Mouse (Mus musculus) lung, embryonic 16.5 days (tissue): ENCODE measurements around the gene Lkaaear1. TPM values are rescaled to one million over a fixed set of nuclear protein-coding genes. Genes with fewer than 3 reads are reported as not detected.

Experiments
- ATAC-seq: fragments of 200-750 bp; cut with Nextera tagmentation; 2 replicates; pipeline ENCODE4 v1.8.0; 2017; ENCODE audit warnings: low read depth, mild to moderate bottlenecking, moderate library complexity
- H3K27ac ChIP-seq: fragments of 300-500 bp; sonication (generic); 2 replicates; pipeline ENCODE4 v1.5.1; 2014; ENCODE audit warnings: mild to moderate bottlenecking, control low read depth, low read length
- H3K27me3 ChIP-seq: fragments of 300-500 bp; sonication (generic); 2 replicates; pipeline ENCODE4 v1.6.1; 2014; ENCODE audit warnings: low read depth, low read length, mixed read lengths; ENCODE audit not compliant: control insufficient read depth, insufficient read depth
- H3K36me3 ChIP-seq: fragments of 300-500 bp; sonication (generic); 2 replicates; pipeline ENCODE4 v1.6.1; 2014; ENCODE audit warnings: low read length; ENCODE audit not compliant: control insufficient read depth, insufficient read depth
- H3K4me1 ChIP-seq: fragments of 300-500 bp; sonication (generic); replicated peaks from 2 replicates; pipeline ENCODE4 v1.6.1; 2014; ENCODE audit warnings: low read length, mixed read lengths; ENCODE audit not compliant: control insufficient read depth, insufficient read depth
- H3K4me2 ChIP-seq: fragments of 300-500 bp; sonication (generic); 2 replicates; pipeline ENCODE4 v1.6.1; 2014; ENCODE audit warnings: low read depth, low read length, control low read depth
- H3K4me3 ChIP-seq: fragments of 300-500 bp; sonication (generic); 2 replicates; pipeline ENCODE4 v1.5.1; 2014; ENCODE audit warnings: mild to moderate bottlenecking, low read length, control low read depth
- H3K9ac ChIP-seq: fragments of 300-500 bp; sonication (generic); 2 replicates; pipeline ENCODE4 v1.6.1; 2014; ENCODE audit warnings: low read length, control low read depth
- H3K9me3 ChIP-seq: fragments of 300-500 bp; sonication (generic); 2 replicates; pipeline ENCODE4 v1.6.1; 2016; ENCODE audit warnings: low read length; ENCODE audit not compliant: control insufficient read depth
- WGBS: fragments of 180-500 bp; shearing (Covaris S2); extraction: QIAGEN DNeasy Blood & Tissue Kit; methylation state at CpG from one replicate; pipeline ENCODE4 v1.1.7; 2014; 5-methylcytosine and 5-hydroxymethylcytosine counted together
- polyA plus RNA-seq: library from polyadenylated mRNA; unstranded; fragments of >200 nt; fragmentation: Nextera tagmentation; extraction: Ambion mirVana; gene quantifications from 2 replicates; pipeline ENCODE4 v1.2.1, GENCODE M21; 2015

Lkaaear1 gene
- polyA plus RNA-seq, 1 experiment from 2014 or later = not detected

DNA sequence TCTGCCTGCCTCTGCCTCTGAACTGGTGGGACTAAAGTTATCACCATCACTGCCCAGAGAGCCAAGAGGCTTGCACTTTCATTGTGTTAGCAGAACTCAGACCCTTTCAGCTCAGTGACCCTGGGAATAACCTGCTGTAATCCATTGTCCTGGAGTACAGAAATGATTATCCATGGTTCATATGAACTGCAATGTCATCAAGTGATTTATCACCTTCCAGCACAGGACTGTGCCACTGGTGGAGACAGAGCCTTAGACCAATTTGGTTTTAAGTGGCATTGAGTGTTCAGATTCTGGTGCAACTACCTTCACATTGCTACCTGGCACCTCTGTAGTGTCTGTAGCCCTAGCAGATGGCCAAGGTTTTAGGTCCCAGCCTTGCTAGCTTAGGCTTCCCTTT lies 45.2 kb downstream of the Lkaaear1 start:
- no peaks in the 10 kb centered on the region for H3K4me1 ChIP-seq
- H3K27me3 ChIP-seq = no peaks in the 10 kb centered on the region
- no peak for ATAC-seq
- H3K9me3 ChIP-seq = no peaks in the 10 kb centered on the region
- H3K4me3 ChIP-seq = no peak overlapping the region
- H3K9ac ChIP-seq = no peak overlapping the region
- peaks cover 45% of the 10 kb centered on the region for H3K36me3 ChIP-seq
- no peak overlapping the region for H3K4me2 ChIP-seq
- H3K27ac ChIP-seq = no peak overlapping the region

DNA sequence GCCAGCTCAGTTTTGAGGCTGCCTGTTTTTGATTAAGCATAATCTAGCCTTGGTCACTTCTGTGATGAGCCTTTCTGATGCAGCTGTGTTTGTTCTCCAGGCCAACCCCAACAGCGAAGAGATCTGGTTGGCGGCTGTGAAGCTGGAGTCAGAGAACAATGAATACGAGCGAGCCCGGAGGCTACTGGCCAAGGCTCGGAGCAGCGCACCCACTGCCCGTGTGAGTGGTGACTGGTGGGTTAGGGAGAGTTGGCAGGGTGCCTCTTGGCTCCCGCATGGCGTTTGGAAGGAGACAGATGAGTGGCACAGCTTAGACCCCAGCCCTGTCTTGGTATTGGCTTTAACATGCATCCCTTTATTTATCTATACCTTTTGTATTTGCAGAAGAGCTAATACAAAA lies 49.3 kb downstream of the Lkaaear1 start:
- Histone ChIP-seq H3K4me1 (no peaks in the 10 kb centered on the region), H3K4me2 (no peak overlapping the region), H3K9ac (no peak overlapping the region), H3K27me3 (no peaks in the 10 kb centered on the region), H3K36me3 (peaks cover 47% of the 10 kb centered on the region), H3K27ac (no peak overlapping the region), H3K4me3 (no peak overlapping the region), H3K9me3 (no peaks in the 10 kb centered on the region)
- ATAC-seq = no peak
- WGBS = 90% methylated on average over 10 of the region's 10 CpGs

Other genes with a start within 250 kb of the Lkaaear1 start
- 15.2 and 15.4 TPM in 2 replicates for gene Zbtb46, start 239.0 kb downstream of the Lkaaear1 start, polyA plus RNA-seq
- gene Abhd16b, start 205.2 kb downstream of the Lkaaear1 start, polyA plus RNA-seq = 0.14 and 0.35 TPM in 2 replicates
- 167 and 169 TPM in 2 replicates for gene Tpd52l2, start 201.3 kb downstream of the Lkaaear1 start, polyA plus RNA-seq
- gene Dnajc5, start 178.0 kb downstream of the Lkaaear1 start, polyA plus RNA-seq = 82.0 and 82.1 TPM in 2 replicates
- 49.1 and 54.6 TPM in 2 replicates for gene Uckl1, start 113.5 kb downstream of the Lkaaear1 start, polyA plus RNA-seq
- 59.1 and 59.3 TPM in 2 replicates for gene Prpf6, start 106.6 kb downstream of the Lkaaear1 start, polyA plus RNA-seq
- gene Zfp512b, start 105.6 kb downstream of the Lkaaear1 start, polyA plus RNA-seq = 34.9 and 37.2 TPM in 2 replicates
- 30.1 and 31.0 TPM in 2 replicates for gene Samd10, start 99.2 kb downstream of the Lkaaear1 start, polyA plus RNA-seq
- gene Gm29797, start 41.4 kb downstream of the Lkaaear1 start, polyA plus RNA-seq = 0.21 and 0.49 TPM in 2 replicates
- gene Sox18, start 26.8 kb downstream of the Lkaaear1 start, polyA plus RNA-seq = 84.1 and 84.8 TPM in 2 replicates
- gene Tcea2, start 18.1 kb downstream of the Lkaaear1 start, polyA plus RNA-seq = 19.3 and 19.7 TPM in 2 replicates
- gene Rgs19, start 4.5 kb downstream of the Lkaaear1 start, polyA plus RNA-seq = 59.8 and 63.4 TPM in 2 replicates
- gene Oprl1, start 16.6 kb upstream of the Lkaaear1 start, polyA plus RNA-seq = 0.43 and 0.72 TPM in 2 replicates
- gene Myt1, start 64.9 kb upstream of the Lkaaear1 start, polyA plus RNA-seq = 0.06 and 0.10 TPM in 2 replicates
- 39.7 and 41.2 TPM in 2 replicates for gene Pcmtd2, start 139.4 kb upstream of the Lkaaear1 start, polyA plus RNA-seq
- 63.4 and 68.5 TPM in 2 replicates for gene Polr3k, start 165.9 kb upstream of the Lkaaear1 start, polyA plus RNA-seq